Mouse (Mus musculus) C2C12 (cell line): Measurements from ENCODE around the gene H2-K1.
"Not testable (repeated sequence)": the region's sequence is repeated elsewhere in the genome, so short reads cannot be mapped to it uniquely, and the experiment has no call there.

ENCODE experiments used
- CEBPB ChIP-seq: IDR thresholded peaks from one replicate; pipeline ENCODE4 v1.6.1; 2011; ENCODE audit warnings: low read depth, mild to moderate bottlenecking, control low read depth, moderate library complexity
- CTCF ChIP-seq: IDR thresholded peaks from one replicate; pipeline ENCODE4 v1.5.1; 2011; ENCODE audit not compliant: control insufficient read depth, insufficient read depth, insufficient read length
- FOSL1 ChIP-seq: IDR thresholded peaks from one replicate; pipeline ENCODE4 v1.8.0; 2011; ENCODE audit warnings: mild to moderate bottlenecking, low read length; ENCODE audit not compliant: poor library complexity, insufficient read depth, severe bottlenecking
- MAX ChIP-seq: IDR thresholded peaks from one replicate; pipeline ENCODE4 v1.6.1; 2011; ENCODE audit warnings: mild to moderate bottlenecking, control low read depth
- MYOD1 ChIP-seq: IDR thresholded peaks from one replicate; pipeline ENCODE4 v1.6.1; 2011; ENCODE audit warnings: low read depth; ENCODE audit not compliant: control insufficient read depth, insufficient read length
- MYOG ChIP-seq: IDR thresholded peaks from one replicate; pipeline ENCODE4 v1.6.1; 2011; ENCODE audit not compliant: control insufficient read depth, insufficient read length; ENCODE audit errors: extremely low read depth
- USF1 ChIP-seq: IDR thresholded peaks from one replicate; pipeline ENCODE4 v1.6.1; 2011; ENCODE audit warnings: low read depth, mild to moderate bottlenecking, control low read depth, moderate library complexity

- TF ChIP-seq CTCF, MYOG, FOSL1, CEBPB, MAX, MYOD1, USF1: not testable (repeated sequence)
Measured at GRCm38 (mm10) chr17:33981192-33981909, 18.8 kb downstream of the H2-K1 start.
